Mouse (Mus musculus): ENCODE results near the gene Ep300. TPM values are rescaled to one million over a fixed set of nuclear protein-coding genes. Genes with fewer than 3 reads are reported as not detected.

Gene Ep300
- polyA plus RNA-seq, 1 experiment from 2014 or later = 25.7 TPM

DNA sequence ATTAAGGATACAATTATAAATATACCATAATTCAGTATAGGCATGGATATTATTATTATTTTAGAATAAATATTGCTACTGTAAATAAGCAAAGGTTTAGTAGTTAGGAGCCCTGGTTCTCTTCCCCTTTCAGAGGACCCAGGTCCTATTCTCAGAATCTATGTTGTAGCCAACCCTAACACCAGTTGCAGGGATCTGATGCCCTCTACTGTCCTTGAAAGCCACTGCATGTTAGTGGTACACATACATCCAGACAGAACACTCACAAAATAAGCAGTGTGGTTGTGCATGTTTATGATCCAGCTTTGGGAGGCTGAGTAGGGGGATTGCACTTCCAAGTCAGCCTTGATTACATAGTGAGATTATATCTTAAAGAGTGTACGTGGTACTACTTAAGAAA lies 21.5 kb downstream of the Ep300 start:
- Histone ChIP-seq H3K27me3 (replicated peaks) (no peaks in the 10 kb centered on the region), H3K9ac (no peak overlapping the region), H3K36me3 (replicated peaks) (peaks cover 25% of the 10 kb centered on the region; the same call in 1 of the 2 replicates), H3K27ac (no peak overlapping the region), H3K4me3 (no peak overlapping the region), H3K9me3 (no peaks in the 10 kb centered on the region), H3K4me1 (peaks cover 11% of the 10 kb centered on the region; the same call in 1 of the 2 replicates), H3K4me2 (no peak overlapping the region)
- no peak for ATAC-seq (replicated peaks)
- 83% methylated on average over 1 of the region's 1 CpGs for WGBS

DNA sequence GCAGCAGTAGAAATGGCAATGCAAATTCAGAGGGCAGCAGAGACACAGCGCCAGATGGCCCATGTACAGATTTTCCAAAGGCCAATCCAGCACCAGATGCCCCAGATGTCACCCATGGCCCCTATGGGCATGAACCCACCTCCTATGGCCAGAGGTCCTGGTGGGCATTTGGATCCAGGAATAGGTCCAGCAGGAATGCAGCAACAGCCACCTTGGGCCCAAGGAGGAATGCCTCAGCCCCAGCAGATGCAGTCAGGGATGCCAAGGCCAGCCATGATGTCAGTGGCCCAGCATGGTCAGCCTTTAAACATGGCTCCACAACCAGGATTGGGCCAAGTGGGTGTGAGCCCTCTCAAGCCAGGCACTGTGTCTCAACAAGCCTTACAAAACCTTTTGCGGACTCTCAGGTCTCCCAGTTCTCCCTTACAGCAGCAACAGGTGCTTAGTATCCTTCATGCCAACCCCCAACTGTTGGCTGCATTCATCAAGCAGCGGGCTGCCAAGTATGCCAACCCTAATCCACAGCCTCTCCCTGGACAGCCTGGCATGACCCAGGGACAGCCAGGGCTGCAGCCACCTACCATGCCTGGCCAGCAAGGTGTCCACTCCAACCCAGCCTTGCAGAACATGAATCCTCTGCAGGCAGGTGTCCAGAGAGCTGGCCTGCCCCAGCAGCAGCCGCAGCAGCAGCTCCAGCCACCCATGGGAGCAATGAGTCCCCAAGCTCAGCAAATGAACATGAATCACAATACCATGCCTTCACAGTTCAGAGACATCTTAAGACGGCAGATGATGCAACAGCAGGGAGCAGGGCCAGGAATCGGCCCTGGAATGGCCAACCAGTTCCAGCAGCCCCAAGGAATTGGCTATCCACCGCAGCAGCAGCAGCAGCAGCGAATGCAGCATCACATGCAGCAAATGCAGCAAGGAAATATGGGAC lies 64.6 kb downstream of the Ep300 start:
- no peak overlapping the region for H3K27ac ChIP-seq
- no peaks in the 10 kb centered on the region for H3K27me3 ChIP-seq (replicated peaks)
- no peaks in the 10 kb centered on the region for H3K4me1 ChIP-seq
- H3K4me3 ChIP-seq = no peak overlapping the region
- 94% methylated on average over 8 of the region's 8 CpGs for WGBS
- no peaks in the 10 kb centered on the region for H3K9me3 ChIP-seq
- no peak overlapping the region for H3K4me2 ChIP-seq
- H3K36me3 ChIP-seq (replicated peaks) = peaks cover 53% of the 10 kb centered on the region
- no peak overlapping the region for H3K9ac ChIP-seq
- no peak for ATAC-seq (replicated peaks)

GRCm38 (mm10) chr15:81650636-81651035 lies 65.5 kb downstream of the Ep300 start:
- ATAC-seq (replicated peaks) = no peak
- Histone ChIP-seq H3K9ac (no peak overlapping the region), H3K9me3 (no peaks in the 10 kb centered on the region), H3K4me1 (no peaks in the 10 kb centered on the region), H3K4me2 (no peak overlapping the region), H3K36me3 (replicated peaks) (peaks cover 44% of the 10 kb centered on the region), H3K4me3 (no peak overlapping the region), H3K27me3 (replicated peaks) (no peaks in the 10 kb centered on the region), H3K27ac (no peak overlapping the region)
- 91% methylated on average over 7 of the region's 7 CpGs for WGBS

- H3K4me2 ChIP-seq = no peak overlapping the region
- H3K9ac ChIP-seq = no peak overlapping the region
- no peaks in the 10 kb centered on the region for H3K9me3 ChIP-seq
- H3K36me3 ChIP-seq (replicated peaks) = no peaks in the 10 kb centered on the region
- no peak overlapping the region for H3K4me3 ChIP-seq
- no peaks in the 10 kb centered on the region for H3K27me3 ChIP-seq (replicated peaks)
- no peak overlapping the region for H3K27ac ChIP-seq
- peaks cover 9% of the 10 kb centered on the region for H3K4me1 ChIP-seq
- ATAC-seq (replicated peaks) = no peak
- 88% methylated on average over 2 of the region's 2 CpGs for WGBS
Measured at GRCm38 (mm10) chr15:81661701-81662100, 76.5 kb downstream of the Ep300 start.

- Histone ChIP-seq H3K9me3 (no peaks in the 10 kb centered on the region), H3K36me3 (replicated peaks) (peaks cover 8% of the 10 kb centered on the region), H3K4me2 (peak overlapping the region; percentile 82), H3K4me1 (peaks cover 9% of the 10 kb centered on the region), H3K27me3 (replicated peaks) (no peaks in the 10 kb centered on the region), H3K9ac (no peak overlapping the region), H3K4me3 (peak overlapping the region; percentile 74), H3K27ac (no peak overlapping the region)
- 0 out of 2 replicates have a peak, but pooled peaks have one; percentile 2 for ATAC-seq (replicated peaks)
- 65% methylated on average over 10 of the region's 10 CpGs for WGBS
Measured at GRCm38 (mm10) chr15:81663281-81663680, 78.1 kb downstream of the Ep300 start.

- H3K36me3 ChIP-seq (replicated peaks) = peaks cover 8% of the 10 kb centered on the region
- no peaks in the 10 kb centered on the region for H3K9me3 ChIP-seq
- H3K4me2 ChIP-seq = peak within 1 kb of the TSS; percentile 82
- under 1% methylated on average over 55 of the region's 55 CpGs for WGBS
- H3K27ac ChIP-seq = peak within 1 kb of the TSS; percentile 65
- ATAC-seq (replicated peaks) = peak; percentile 99
- H3K4me3 ChIP-seq = peak within 1 kb of the TSS; percentile 74
- H3K9ac ChIP-seq = peak within 1 kb of the TSS; percentile 67
- peaks cover 9% of the 10 kb centered on the region for H3K4me1 ChIP-seq
- H3K27me3 ChIP-seq (replicated peaks) = no peaks in the 10 kb centered on the region
Measured at GRCm38 (mm10) chr15:81663697-81664561, 78.8 kb downstream of the Ep300 start, which contains the start of gene L3mbtl2. TSS of gene L3mbtl2 (plus strand) at chr15:81663889.

DNA sequence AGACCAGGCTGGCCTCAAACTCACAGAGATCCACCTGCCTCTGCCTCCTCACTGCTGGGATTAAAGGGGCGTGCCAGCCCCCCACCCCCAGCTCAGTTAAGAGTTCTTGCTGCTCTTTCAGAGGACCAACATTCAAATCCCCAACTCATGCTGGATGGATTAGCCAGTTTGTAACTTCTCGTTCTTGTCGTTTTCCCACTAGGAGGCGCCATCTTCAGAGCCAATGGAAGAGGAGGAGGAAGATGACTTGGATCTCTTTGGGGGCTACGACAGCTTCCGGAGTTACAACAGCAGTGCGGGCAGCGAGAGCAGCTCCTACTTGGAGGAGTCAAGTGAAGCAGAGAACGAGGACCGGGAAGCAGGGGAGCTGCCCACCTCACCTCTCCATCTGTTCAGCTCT lies 81.8 kb downstream of the Ep300 start:
- H3K4me2 ChIP-seq = no peak overlapping the region
- H3K36me3 ChIP-seq (replicated peaks) = peaks cover 15% of the 10 kb centered on the region
- no peak overlapping the region for H3K27ac ChIP-seq
- no peaks in the 10 kb centered on the region for H3K27me3 ChIP-seq (replicated peaks)
- no peak overlapping the region for H3K9ac ChIP-seq
- ATAC-seq (replicated peaks) = no peak
- peaks cover 9% of the 10 kb centered on the region for H3K4me1 ChIP-seq
- H3K4me3 ChIP-seq = no peak overlapping the region
- WGBS = 92% methylated on average over 10 of the region's 10 CpGs
- H3K9me3 ChIP-seq = no peaks in the 10 kb centered on the region

- Histone ChIP-seq H3K9ac (no peak overlapping the region), H3K9me3 (no peaks in the 10 kb centered on the region), H3K4me3 (no peak overlapping the region), H3K27me3 (replicated peaks) (no peaks in the 10 kb centered on the region), H3K4me1 (peaks cover under 1% of the 10 kb centered on the region), H3K36me3 (replicated peaks) (peaks cover 22% of the 10 kb centered on the region), H3K27ac (no peak overlapping the region), H3K4me2 (no peak overlapping the region)
- 92% methylated on average over 4 of the region's 4 CpGs for WGBS
- no peak for ATAC-seq (replicated peaks)
Measured at GRCm38 (mm10) chr15:81670231-81670640, 85.1 kb downstream of the Ep300 start.

GRCm38 (mm10) chr15:81676637-81677036 lies 91.5 kb downstream of the Ep300 start:
- Histone ChIP-seq H3K9ac (no peak overlapping the region), H3K27ac (no peak overlapping the region), H3K27me3 (replicated peaks) (no peaks in the 10 kb centered on the region), H3K4me3 (no peak overlapping the region), H3K4me2 (no peak overlapping the region), H3K4me1 (no peaks in the 10 kb centered on the region), H3K9me3 (no peaks in the 10 kb centered on the region), H3K36me3 (replicated peaks) (peaks cover 35% of the 10 kb centered on the region; the same call in 1 of the 2 replicates)
- 91% methylated on average over 3 of the region's 3 CpGs for WGBS
- ATAC-seq (replicated peaks) = no peak

DNA sequence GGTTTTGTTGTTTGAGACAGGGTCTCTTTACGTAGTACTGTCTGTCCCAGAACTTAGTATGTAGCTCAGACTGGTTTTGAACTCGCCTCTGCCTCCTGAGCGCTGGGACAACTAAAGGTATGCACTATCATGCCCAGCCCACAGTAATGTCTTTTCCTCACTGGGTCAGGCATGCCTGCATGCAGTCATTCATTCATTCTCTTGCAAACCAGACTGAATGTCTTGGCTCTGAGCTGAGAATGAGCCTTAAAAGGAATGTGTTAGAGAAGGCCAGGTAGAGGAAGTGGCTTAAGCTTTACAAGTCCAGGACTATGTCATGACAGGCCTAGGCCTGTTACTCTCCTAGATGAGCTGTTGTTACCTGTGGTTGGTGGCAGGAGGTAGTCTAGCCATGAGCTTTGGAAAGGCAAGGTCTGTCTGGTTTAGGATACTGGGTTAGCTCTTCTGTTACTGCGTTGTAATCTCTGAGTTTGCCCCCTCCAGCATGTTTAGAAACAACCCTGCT lies 95.2 kb downstream of the Ep300 start:
- no peak overlapping the region for H3K4me2 ChIP-seq
- peaks cover 54% of the 10 kb centered on the region for H3K36me3 ChIP-seq (replicated peaks)
- no peaks in the 10 kb centered on the region for H3K4me1 ChIP-seq
- H3K4me3 ChIP-seq = no peak overlapping the region
- no peak overlapping the region for H3K27ac ChIP-seq
- H3K9ac ChIP-seq = no peak overlapping the region
- ATAC-seq (replicated peaks) = no peak
- no peaks in the 10 kb centered on the region for H3K27me3 ChIP-seq (replicated peaks)
- H3K9me3 ChIP-seq = no peaks in the 10 kb centered on the region
- WGBS = 94% methylated on average over 4 of the region's 4 CpGs

DNA sequence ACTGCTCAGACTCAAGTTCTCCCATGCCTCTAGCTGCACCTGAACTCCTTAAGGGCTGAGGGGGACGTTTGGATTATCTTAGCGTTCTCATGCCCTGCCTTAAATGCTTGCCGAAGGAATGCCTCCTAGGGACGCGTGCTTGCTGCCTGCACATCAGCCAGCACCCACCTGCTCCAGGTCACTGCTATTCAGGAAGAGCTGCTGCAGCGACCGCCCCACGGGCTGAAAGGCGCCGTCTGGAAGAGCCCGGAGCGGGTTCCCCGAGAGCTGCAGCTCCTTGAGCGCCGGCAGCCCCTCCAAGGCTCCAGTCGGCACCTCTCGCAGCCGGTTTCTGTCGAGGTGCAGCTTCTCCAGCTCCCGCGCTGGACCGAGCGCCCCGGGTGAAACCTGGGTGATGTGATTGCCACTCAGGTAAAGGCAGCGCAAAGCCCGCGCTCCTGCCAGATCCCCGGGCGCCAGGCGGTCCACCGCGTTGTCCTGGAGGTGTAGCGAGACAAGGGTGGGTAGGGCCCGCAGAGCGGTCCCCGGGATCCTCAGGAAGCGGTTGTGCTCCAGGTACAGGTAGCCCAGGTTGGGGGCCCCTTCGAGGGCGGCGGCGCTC lies 108.3 kb downstream of the Ep300 start:
- no peaks in the 10 kb centered on the region; the same call in 1 of the 2 replicates for H3K36me3 ChIP-seq (replicated peaks)
- peak overlapping the region; percentile 89 for H3K4me2 ChIP-seq
- H3K27ac ChIP-seq = peak overlapping the region; percentile 67
- peaks cover 23% of the 10 kb centered on the region for H3K27me3 ChIP-seq (replicated peaks)
- no peaks in the 10 kb centered on the region for H3K9me3 ChIP-seq
- peaks cover 24% of the 10 kb centered on the region for H3K4me1 ChIP-seq
- peak overlapping the region; percentile 56 for H3K4me3 ChIP-seq
- 2% methylated on average over 41 of the region's 41 CpGs for WGBS
- peak; percentile 28 for ATAC-seq (replicated peaks)
- peak overlapping the region; percentile 74 for H3K9ac ChIP-seq
